Mouse (Mus musculus) Patski (cell line): ENCODE results near the gene Dirc2. TPM values are rescaled to one million over a fixed set of nuclear protein-coding genes. Genes with fewer than 3 reads are reported as not detected.

ENCODE experiments used
- ATAC-seq: fragments of 100-300 bp; one replicate; pipeline ENCODE4 v1.8.0; 2021
- CTCF ChIA-PET: fragments of 350-600 bp; sonication (Branson Sonifier 250); formaldehyde crosslinking; loops from one replicate; lab custom pipeline; 2022; ENCODE audit warnings: inconsistent platforms; lab: Charles Lee
- POLR2A ChIA-PET: fragments of 350-600 bp; sonication (Branson Sonifier 250); formaldehyde crosslinking; loops from one replicate; lab custom pipeline; 2022; ENCODE audit warnings: antibody characterized with exemption, inconsistent platforms; lab: Charles Lee
- DNase-seq: peaks from one replicate; pipeline ENCODE4 v3.0.0-alpha.2; 2011; ENCODE audit warnings: low read depth, low spot score
- H3K27me3 ChIP-seq: fragments of 371-371 bp; one replicate; pipeline ENCODE4 v1.5.1; 2021
- CTCF ChIP-seq: fragments of 100-300 bp; IDR thresholded peaks from one replicate; pipeline ENCODE4 v1.5.1; 2021
- in situ Hi-C: fragments of 300-500 bp; cut with MboI; formaldehyde crosslinking; loops from 3 replicates; pipeline ENCODE4 v1.11.1; 2018; ENCODE audit warnings: low pct_unique_long_range_greater_than_20kb, mixed read lengths
- polyA plus RNA-seq: library from polyadenylated mRNA; unstranded; gene quantifications from one replicate; pipeline ENCODE4 v1.2.3, GENCODE M21; 2021

The Dirc2 gene
- polyA plus RNA-seq, 1 experiment from 2014 or later, result 48.9 TPM

DNA sequence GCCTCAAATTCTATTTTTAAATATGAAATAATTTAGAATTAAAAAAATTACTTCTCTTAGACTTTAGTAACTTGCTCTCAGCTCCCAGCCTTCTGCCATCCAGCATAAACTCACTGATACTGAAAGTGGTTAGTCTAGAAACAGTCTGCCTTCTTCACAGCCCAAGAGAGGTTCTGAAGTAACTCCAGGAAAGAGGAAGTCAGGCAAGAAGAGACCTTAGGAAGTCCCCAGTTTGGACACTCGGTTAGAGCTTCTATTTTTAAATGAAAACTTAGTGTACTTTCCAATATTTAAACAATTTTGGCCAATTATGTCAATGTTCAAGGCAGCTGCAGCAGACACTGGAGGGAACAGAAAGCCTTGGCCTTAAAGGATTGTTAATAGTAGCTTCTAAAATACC lies 29.6 kb downstream of the Dirc2 start:
- in situ Hi-C loops, result no loop called here
- ChIA-PET CTCF (interaction anchor here (1.0 to 1.2 kb wide), 2 partner anchors 22 to 29 kb away, joined by 3 read pairs; no protein-coding TSS in a partner anchor), POLR2A (no interaction called here)
- DNase-seq (no peak), ATAC-seq (no peak)
- H3K27me3 ChIP-seq, result no peaks in the 10 kb centered on the region
- TF ChIP-seq CTCF, result no peak

DNA sequence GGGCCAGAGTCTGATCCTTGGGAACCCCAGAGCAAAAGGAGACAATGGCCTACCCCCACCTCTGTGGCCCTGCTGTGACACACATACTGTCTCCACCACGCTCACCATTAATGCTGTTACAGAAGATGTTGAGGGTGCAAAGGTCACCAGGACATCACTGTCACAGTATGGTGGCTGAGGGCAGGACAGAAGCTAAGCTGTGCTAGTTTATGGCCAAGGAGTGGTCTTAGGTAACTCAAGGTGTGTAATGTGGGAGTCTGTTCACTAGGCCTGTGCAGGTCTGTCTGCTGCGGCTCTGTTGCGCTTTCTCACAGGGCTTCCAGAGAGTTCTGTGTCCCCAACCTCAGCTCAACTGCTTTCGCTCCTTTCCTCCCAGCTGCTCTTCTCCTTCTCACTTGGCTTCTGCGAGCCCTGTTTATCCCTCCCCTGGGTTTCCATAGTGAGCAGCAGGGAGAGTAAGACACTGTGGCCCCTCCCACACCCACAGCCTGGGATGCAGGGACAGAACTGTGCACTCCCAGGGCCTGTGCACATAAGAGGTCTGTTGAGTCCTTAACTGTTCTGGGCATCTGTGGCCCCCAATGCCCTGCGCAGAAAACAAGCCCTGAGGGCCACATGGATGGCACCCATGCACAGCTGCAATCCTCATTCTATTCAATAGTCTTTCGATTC lies 30.9 kb downstream of the Dirc2 start:
- ChIA-PET CTCF (no interaction called here), POLR2A (no interaction called here)
- in situ Hi-C loops, result no loop called here
- no peak for DNase-seq
- ATAC-seq, result no peak
- no peaks in the 10 kb centered on the region for H3K27me3 ChIP-seq
- no peak for TF ChIP-seq CTCF

DNA sequence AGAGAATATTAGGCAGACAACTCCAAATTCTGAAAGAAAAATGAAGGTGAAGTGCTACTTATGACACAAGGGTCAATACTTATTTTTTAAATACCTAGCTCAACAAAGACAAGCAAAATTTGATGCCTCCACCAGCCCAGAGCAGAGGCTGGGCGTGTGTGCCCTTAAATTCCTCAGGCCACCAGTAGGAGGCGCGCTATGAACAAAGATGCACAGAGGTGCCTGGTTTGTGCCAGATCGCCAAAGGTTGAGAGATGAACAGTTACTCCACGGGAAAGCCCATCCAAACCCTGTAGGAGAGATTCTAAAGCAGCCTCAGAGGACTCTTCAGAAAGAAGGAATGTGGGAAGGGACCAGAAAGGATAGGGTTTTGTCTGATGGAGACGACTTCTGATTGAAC lies 35.1 kb downstream of the Dirc2 start:
- in situ Hi-C loops, result loop anchor here (5.0 kb wide), 1 partner anchor 83 kb away; no protein-coding TSS in a partner anchor
- ATAC-seq, result peak; percentile 60
- DNase-seq, result no peak
- ChIA-PET CTCF (interaction anchor here (0.7 to 2.6 kb wide), 6 partner anchors 9 to 86 kb away, joined by 3 to 23 read pairs (median 4); no protein-coding TSS in a partner anchor), POLR2A (no interaction called here)
- TF ChIP-seq CTCF, result peak; percentile 93
- no peaks in the 10 kb centered on the region for H3K27me3 ChIP-seq

DNA sequence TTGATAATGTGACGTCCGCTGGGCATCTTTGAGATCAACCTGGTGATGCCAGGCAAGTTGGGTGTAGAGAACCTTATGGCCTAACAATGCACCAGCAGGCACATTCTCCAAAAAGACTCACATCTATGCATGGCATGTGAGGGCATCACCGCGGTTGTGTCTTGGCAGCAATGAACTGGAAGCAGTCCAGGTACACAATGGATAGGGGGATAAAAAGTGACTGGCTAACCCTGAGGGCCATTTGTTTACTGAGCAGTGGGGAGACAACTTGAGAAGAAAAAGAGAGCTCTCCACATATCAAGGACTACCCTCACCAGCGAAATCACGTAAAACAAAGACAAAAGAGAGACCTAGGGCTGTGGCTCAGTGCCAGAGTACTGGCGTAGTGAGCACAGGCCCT lies 37.1 kb downstream of the Dirc2 start:
- ChIA-PET POLR2A (no interaction called here), CTCF (interaction anchor here (2.6 kb wide), 1 partner anchor 85 kb away, joined by 23 read pairs; no protein-coding TSS in a partner anchor)
- H3K27me3 ChIP-seq, result no peaks in the 10 kb centered on the region
- TF ChIP-seq CTCF, result no peak
- ATAC-seq (no peak), DNase-seq (no peak)
- in situ Hi-C loops, result loop anchor here (5.0 kb wide), 1 partner anchor 85 kb away; no protein-coding TSS in a partner anchor

DNA sequence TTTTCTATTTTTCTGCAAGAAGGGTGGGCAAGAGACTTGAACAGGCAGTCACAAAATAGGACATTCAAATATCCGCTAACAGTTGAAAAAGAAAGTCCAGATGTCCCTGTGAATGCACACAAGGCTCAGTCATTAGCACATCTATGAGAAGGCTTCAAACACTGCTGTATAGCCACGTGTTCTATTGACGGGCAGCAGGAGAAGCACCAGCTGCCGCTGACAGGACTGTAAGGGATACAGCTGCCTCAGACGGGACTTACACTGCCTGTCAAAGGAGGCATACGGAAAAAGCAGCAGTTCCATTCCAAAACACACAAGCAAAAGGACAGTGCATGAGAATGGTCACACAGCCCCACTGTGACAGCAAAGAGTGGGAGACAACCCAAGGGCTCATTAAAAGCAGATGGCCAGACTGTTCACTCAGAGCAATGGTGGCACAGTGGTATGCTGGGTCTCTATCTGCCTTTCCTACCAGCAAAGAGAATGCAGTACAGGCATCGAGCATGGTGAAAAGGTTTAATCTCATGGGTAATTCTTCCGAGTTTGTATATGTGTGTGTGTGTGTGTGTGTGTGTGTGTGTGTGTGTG lies 39.9 kb downstream of the Dirc2 start:
- TF ChIP-seq CTCF, result no peak
- H3K27me3 ChIP-seq, result no peaks in the 10 kb centered on the region
- DNase-seq (no peak), ATAC-seq (no peak)
- POLR2A ChIA-PET, result no interaction called here
- CTCF ChIA-PET, result no interaction called here
- in situ Hi-C loops, result no loop called here

DNA sequence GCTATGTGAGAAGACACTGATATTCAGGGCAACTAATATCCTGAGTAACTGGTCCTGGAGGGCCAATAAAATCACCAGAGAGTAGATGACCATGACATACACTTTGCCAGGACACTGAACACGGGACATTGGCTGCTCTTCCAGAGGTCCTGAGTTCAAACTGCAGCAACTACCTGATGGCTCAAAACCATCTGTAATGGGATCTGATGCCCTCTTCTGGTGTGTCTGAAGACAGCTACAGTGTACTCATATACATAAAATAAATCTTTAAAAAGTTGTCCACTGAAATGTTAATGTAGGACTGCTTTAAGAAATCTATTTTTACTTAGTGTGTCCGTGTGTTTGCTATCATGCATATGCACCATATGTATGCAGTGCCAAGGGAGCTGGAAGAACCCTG lies 42.6 kb downstream of the Dirc2 start:
- POLR2A ChIA-PET, result no interaction called here

DNA sequence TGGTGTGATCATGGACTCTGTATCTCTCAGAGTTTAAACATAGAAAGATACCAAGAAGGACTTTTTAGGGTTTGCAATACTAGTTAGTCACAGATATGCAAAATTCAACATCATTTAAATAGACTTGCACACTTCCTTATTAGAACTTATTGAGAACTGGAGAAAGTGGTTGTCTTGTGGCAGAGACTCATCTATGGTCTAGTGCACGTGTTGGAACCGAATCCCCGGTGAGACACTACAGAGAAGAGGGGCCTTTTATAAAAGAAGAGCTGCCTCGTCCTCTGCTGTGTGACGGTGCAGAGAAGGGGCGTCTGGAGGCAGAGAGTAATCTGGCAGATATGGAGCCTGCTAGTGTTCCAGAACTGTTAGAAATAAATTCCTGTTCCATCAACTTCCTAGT lies 44.6 kb downstream of the Dirc2 start:
- DNase-seq (no peak), ATAC-seq (no peak)
- TF ChIP-seq CTCF, result no peak
- ChIA-PET POLR2A (no interaction called here), CTCF (interaction anchor here (1.7 kb wide), 1 partner anchor 184 kb away, joined by 6 read pairs; the partner anchor contains the start of gene Sema5b)
- in situ Hi-C loops, result no loop called here
- no peaks in the 10 kb centered on the region for H3K27me3 ChIP-seq

More for the DNA sequence above, 42.6 kb downstream of the Dirc2 start:
- H3K27me3 ChIP-seq, result no peaks in the 10 kb centered on the region
- in situ Hi-C loops, result no loop called here
- no peak for ATAC-seq
- no peak for DNase-seq
- CTCF ChIA-PET, result interaction anchor here (0.7 to 2.0 kb wide), 6 partner anchors 9 to 186 kb away, joined by 3 to 16 read pairs (median 4); partner anchors contain the start of gene Sema5b
- peak; percentile 61 for TF ChIP-seq CTCF

DNA sequence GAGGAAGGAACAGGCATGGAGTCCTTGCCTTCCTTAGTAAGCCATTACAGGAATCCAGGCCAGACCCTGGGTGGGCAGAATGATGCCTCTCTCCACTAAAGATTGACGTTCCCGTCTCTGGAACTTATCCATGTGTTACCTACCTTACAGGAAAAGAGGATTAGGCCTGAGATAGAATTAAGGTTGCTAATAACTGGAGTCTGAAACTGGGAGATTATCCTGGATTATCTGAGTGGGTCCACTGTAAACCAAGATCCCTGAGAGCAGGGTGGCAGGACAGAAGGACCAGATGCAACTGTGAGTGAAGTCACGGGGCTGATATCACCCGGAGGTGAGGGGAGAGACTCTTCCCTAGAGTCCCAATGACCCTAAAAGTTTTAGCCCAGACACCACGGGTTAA lies 51.4 kb downstream of the Dirc2 start:
- H3K27me3 ChIP-seq, result no peaks in the 10 kb centered on the region
- no peak for ATAC-seq
- in situ Hi-C loops, result loop anchor here (5.0 kb wide), 2 partner anchors 85 to 180 kb away; no protein-coding TSS in a partner anchor
- POLR2A ChIA-PET, result no interaction called here
- peak; percentile 25 for DNase-seq
- TF ChIP-seq CTCF, result no peak
- CTCF ChIA-PET, result interaction anchor here (1.7 kb wide), 1 partner anchor 8 kb away, joined by 4 read pairs; no protein-coding TSS in a partner anchor

DNA sequence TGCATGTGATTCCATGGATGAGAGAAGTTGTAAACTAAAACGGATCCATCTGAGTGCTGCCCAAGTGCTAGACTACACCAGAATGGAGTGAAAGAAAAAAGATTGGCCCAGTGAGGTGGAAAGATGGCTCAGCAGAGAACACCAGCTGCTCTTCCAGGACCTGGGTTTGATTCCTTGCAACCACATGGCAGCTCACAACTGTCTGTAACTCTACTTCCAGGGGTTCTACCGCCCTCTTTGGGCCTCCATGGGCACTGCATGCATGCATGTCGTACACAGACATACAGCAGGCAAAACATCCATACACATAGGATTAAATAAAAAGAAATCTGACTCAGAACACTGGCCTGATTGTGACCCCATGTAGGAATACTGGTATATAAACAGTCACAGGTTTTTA lies 52.9 kb downstream of the Dirc2 start:
- no peaks in the 10 kb centered on the region for H3K27me3 ChIP-seq
- in situ Hi-C loops, result loop anchor here (5.0 kb wide), 2 partner anchors 84 to 179 kb away; no protein-coding TSS in a partner anchor
- ATAC-seq (no peak), DNase-seq (no peak)
- ChIA-PET POLR2A (no interaction called here), CTCF (no interaction called here)
- TF ChIP-seq CTCF, result peak; percentile 52

DNA sequence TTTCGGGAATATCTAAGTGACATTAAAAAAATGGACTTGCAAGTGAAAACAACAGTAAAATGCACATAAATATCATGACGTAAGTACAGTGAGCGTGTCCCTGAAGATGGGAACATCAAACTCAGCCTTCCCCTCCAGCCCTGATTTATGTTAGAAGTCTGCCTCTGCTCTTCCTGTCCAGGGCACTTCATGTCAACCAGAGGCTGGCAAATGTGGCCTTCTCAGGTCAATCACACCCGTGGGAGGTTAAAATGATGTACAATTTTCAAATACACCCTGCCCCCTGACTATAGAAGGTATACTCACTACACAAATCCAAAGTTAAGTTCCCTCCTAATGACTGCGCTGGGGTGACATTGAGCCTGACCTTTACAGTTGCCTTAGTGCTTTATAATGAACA lies 53.4 kb downstream of the Dirc2 start:
- CTCF ChIA-PET, result no interaction called here
- DNase-seq (no peak), ATAC-seq (no peak)
- no peaks in the 10 kb centered on the region for H3K27me3 ChIP-seq
- in situ Hi-C loops, result loop anchor here (5.0 kb wide), 2 partner anchors 83 to 178 kb away; no protein-coding TSS in a partner anchor
- TF ChIP-seq CTCF, result no peak
- POLR2A ChIA-PET, result no interaction called here

DNA sequence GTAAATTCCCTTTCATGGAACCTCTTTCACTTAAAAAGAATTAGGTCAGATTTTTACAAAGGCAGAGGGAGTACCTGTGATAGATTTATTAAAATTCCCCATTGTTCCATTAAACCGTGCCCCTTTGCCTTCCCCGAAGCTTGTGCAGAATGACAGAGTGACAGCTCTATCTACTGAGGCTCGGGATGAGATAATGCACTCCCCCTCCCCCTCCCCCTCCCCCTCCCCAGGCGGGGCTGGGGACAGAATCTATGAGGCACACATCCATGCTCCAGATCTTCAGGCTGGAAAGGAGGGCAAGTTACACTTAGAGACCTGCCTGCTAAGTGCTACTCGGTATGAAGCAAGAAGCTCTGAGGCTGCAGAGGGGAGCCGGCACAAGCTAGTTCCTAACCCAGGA lies 53.8 kb downstream of the Dirc2 start:
- TF ChIP-seq CTCF, result no peak
- ATAC-seq (no peak), DNase-seq (no peak)
- in situ Hi-C loops, result loop anchor here (5.0 kb wide), 2 partner anchors 83 to 178 kb away; no protein-coding TSS in a partner anchor
- H3K27me3 ChIP-seq, result no peaks in the 10 kb centered on the region
- ChIA-PET CTCF (interaction anchor here (1.1 kb wide), 1 partner anchor 175 kb away, joined by 4 read pairs; the partner anchor contains the start of gene Sema5b), POLR2A (no interaction called here)
